Mouse (Mus musculus): ENCODE data around the gene Mrtfa. TPM values are rescaled to one million over a fixed set of nuclear protein-coding genes. Genes with fewer than 3 reads are reported as not detected.
A peak's percentile ranks its signal among the peaks of the same experiment; 100 is the strongest.

Mrtfa gene
- polyA plus RNA-seq, 1 experiment: 42.8 TPM

DNA sequence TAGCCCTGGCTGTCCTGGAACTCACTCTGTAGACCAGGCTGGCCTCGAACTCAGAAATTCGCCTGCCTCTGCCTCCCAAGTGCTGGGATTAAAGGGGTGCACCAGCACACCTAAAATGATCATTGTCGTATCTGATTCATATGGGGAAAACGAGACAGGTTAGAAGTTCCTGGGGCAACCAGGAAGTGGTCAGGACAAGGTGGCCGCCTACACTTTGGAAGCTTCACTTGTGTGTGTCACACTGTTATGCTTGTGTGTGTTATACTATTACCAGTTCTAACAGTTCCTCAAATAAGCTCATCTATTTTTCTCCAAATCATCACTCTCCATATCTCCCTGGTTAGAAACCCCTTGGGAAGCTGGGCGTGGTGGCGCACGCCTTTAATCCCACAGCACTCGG lies 110.2 kb downstream of the Mrtfa start:
- no peak for DNase-seq (ENCODE audit: low read depth)
- no peak for TF ChIP-seq POLR2A (IDR thresholded peaks at IDR 0.05; ENCODE audit: borderline replicate concordance, extremely low read depth, insufficient read depth, insufficient read length, poor library complexity, severe bottlenecking)

DNA sequence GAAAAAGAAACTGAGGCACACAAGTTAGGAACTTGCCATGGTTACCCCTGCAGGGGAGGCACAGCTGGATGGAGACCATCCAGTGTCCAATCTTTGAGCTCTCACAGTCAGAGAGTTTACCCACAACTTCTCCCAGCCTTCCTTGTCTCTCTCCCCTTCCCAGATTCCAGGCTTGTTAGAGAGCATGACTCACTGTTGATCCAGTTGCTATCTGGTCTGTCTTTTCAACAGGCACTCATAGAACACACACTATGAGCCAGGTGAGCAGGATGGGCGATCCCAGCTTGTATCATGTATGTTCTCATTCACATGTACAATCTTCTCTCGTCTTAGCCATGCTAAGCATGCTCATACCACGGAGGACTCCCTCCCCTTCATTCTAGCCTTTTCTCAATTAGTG lies 111.3 kb downstream of the Mrtfa start:
- DNase-seq (ENCODE audit: low read depth): no peak
- TF ChIP-seq POLR2A (IDR thresholded peaks at IDR 0.05; ENCODE audit: borderline replicate concordance, extremely low read depth, insufficient read depth, insufficient read length, poor library complexity, severe bottlenecking) (no peak), CTCF (IDR thresholded peaks at IDR 0.05; ENCODE audit: borderline replicate concordance, extremely low read depth, insufficient read depth, insufficient read length) (no peak)

DNA sequence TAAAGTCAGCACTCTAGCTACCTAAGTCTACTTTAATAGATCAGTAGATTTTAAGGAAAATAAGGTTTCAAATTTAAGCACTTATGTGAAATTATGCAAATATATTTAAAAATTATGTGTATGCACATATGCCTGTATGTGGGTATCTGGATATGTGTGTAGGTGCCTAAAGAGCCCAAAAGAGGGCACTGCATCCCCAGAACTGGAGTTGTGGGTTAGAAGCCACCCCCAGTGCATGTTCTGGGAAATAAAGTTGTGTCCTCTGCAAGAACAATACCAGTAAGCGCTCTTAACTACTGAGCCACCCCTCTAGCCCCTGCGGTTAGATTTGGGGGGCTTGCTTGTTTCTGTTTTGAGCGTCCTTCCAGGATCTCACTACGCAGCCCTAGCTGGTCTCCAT lies 113.0 kb downstream of the Mrtfa start:
- DNase-seq (ENCODE audit: low read depth): peak; percentile 14
- TF ChIP-seq CTCF (IDR thresholded peaks at IDR 0.05; ENCODE audit: borderline replicate concordance, extremely low read depth, insufficient read depth, insufficient read length) (peak; percentile 21; the same call in 1 of the 2 replicates), POLR2A (IDR thresholded peaks at IDR 0.05; ENCODE audit: borderline replicate concordance, extremely low read depth, insufficient read depth, insufficient read length, poor library complexity, severe bottlenecking) (no peak)

DNA sequence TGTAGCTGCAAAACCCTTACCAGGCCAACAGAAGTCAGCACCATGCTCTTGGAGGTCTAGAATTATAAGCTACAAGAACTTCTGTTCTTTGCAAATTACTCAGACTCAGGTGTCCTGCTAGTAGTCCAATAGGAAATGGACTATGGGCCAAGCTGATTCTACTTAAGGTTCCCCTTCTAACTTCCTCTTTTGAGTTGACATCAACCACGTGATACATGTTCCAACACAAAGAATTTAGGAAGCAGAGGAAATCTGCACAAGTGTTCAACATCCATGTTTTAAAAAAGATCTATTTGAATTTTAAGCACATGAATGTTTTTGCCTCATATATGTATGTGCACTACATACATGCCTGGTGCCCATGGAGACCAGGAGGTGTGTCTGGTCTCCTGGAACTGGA lies 116.0 kb downstream of the Mrtfa start:
- no peak for DNase-seq (ENCODE audit: low read depth)
- TF ChIP-seq CTCF (IDR thresholded peaks at IDR 0.05; ENCODE audit: borderline replicate concordance, extremely low read depth, insufficient read depth, insufficient read length): no peak
- no peak for TF ChIP-seq POLR2A (IDR thresholded peaks at IDR 0.05; ENCODE audit: borderline replicate concordance, extremely low read depth, insufficient read depth, insufficient read length, poor library complexity, severe bottlenecking)

DNA sequence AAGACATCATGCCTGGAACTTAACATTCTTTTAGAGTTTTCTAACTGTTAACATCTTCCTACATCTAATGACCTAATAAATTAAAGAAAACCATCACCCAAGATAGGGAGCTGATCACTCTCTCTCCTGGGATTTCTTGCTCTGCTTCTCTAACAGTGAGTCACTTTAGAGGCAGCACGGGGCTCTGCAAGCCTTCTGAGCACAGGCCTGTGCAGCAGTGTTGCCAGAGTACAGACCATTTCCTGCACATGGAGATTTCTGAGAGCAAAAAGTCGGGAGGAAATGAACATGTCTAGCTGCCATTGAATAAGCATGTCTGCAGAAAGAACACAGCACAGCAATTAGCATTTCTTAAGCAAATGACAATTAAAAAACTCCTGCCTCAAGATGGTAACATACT lies 116.8 kb downstream of the Mrtfa start:
- DNase-seq (ENCODE audit: low read depth): no peak
- TF ChIP-seq CTCF (IDR thresholded peaks at IDR 0.05; ENCODE audit: borderline replicate concordance, extremely low read depth, insufficient read depth, insufficient read length): no peak
- TF ChIP-seq POLR2A (IDR thresholded peaks at IDR 0.05; ENCODE audit: borderline replicate concordance, extremely low read depth, insufficient read depth, insufficient read length, poor library complexity, severe bottlenecking): no peak

DNA sequence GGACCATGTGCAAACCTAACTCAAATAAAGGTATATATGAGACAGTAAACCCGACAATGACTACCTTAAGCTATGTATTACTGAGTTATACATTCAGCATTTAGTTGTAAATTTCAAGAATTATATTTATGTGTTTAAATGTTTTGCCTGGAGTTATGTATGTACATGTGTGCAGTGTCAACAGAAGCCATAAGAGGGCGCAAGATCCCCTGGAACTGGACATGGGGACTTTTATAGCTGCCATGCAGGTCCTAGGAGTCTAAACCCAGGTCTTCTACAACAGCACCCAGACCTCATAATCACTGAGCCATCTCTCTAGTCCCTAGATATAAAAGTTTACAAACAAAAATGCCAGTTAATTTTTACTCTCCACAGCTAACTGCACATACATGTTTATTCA lies 117.8 kb downstream of the Mrtfa start:
- DNase-seq (ENCODE audit: low read depth): peak; percentile 30
- peak; percentile 50; the same call in 1 of the 2 replicates for TF ChIP-seq CTCF (IDR thresholded peaks at IDR 0.05; ENCODE audit: borderline replicate concordance, extremely low read depth, insufficient read depth, insufficient read length)
- no peak for TF ChIP-seq POLR2A (IDR thresholded peaks at IDR 0.05; ENCODE audit: borderline replicate concordance, extremely low read depth, insufficient read depth, insufficient read length, poor library complexity, severe bottlenecking)

DNA sequence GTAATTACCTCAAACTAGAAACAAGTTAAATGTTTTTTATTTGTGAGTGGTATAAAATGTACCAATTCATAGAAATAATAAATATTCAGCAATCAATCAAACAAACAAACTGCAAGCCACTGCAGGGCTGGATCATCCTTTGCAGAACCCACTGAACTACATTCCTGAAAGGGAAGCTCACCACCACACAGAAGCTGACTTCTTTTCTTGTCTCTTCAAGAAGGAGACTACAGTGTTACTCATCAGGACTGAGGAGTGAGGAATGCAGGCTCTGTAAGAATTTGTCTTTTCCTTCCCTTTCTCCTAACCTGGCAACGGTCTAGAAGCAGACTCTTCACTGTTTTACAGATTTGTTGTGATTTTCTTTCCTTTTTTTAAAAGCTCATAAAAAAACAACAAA lies 120.1 kb downstream of the Mrtfa start:
- TF ChIP-seq CTCF (IDR thresholded peaks at IDR 0.05; ENCODE audit: borderline replicate concordance, extremely low read depth, insufficient read depth, insufficient read length) (no peak), POLR2A (IDR thresholded peaks at IDR 0.05; ENCODE audit: borderline replicate concordance, extremely low read depth, insufficient read depth, insufficient read length, poor library complexity, severe bottlenecking) (no peak)
- no peak for DNase-seq (ENCODE audit: low read depth)

DNA sequence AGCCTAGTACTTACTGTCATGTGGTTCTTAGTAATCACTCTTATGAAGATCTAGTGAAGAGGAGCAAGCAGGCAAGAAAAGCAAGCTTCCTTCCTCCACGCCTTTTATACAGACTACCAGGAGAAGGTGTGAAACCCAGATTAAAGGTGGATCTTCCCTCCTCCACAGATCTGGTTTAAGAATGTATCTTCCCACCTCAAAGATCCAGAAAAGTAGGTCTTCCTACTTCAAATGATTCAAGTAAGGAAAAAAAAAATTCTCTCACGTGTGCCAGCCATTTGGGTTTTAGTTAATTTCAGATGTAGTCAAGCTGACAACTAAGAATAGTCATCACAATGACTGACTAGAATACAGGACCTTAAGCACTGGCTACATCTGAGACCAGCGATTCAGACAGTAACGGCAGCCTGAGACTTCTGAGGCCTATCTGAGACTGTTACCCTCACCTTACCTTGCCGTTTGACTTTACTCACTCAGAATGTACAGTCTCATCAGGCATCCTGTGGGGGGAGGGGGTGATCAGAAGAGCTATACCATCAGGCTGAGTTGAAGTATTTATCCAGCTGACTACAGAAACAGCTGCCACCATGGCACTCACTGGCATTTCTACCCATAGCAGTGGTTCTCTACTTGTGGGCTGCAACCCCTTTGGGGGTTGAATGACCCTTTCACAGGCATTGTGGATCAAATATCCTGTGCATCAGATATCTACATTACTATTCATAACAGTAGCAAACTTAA lies 121.7 kb downstream of the Mrtfa start:
- TF ChIP-seq POLR2A (IDR thresholded peaks at IDR 0.05; ENCODE audit: borderline replicate concordance, extremely low read depth, insufficient read depth, insufficient read length, poor library complexity, severe bottlenecking): no peak
- TF ChIP-seq CTCF (IDR thresholded peaks at IDR 0.05; ENCODE audit: borderline replicate concordance, extremely low read depth, insufficient read depth, insufficient read length): no peak
- DNase-seq (ENCODE audit: low read depth): no peak

DNA sequence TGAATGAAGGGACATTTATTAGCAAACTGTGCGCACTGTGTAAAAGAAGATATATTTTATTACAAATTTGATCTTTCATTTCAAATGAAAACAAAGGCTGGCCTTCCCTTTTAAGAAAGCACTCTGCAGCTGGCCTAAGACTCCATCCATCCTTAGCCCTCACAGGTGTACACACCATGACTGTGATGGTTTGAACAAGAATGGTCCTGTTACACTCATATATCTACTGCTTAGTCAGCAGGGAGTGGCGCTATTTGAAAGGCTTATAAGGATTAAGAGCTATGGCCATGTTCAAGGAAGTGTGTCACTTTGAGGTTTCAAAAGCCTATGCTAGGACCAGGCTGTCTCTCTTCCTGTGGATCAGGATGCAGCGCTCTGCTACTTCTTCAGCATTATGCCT lies 122.8 kb downstream of the Mrtfa start:
- DNase-seq (ENCODE audit: low read depth): no peak
- TF ChIP-seq CTCF (IDR thresholded peaks at IDR 0.05; ENCODE audit: borderline replicate concordance, extremely low read depth, insufficient read depth, insufficient read length) (no peak), POLR2A (IDR thresholded peaks at IDR 0.05; ENCODE audit: borderline replicate concordance, extremely low read depth, insufficient read depth, insufficient read length, poor library complexity, severe bottlenecking) (no peak)

DNA sequence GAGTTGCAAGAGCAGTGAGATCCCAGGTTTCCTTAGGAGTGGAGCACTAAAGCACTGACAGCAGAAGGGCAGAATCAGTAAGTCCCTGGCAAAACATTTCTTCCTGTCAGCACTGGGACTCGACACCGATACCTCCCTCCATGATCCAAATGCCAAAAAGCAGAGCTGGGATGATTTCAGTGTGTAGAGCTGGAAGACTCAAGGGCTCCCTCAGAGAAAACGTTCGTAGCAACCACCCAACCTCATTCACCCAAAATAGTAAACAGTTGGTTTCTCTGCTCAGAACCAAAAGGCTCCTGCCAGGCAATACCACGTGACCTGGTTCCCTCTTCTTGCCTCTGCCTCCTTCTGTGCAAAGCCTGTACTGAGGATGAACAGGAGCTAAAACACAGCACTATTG lies 123.6 kb downstream of the Mrtfa start:
- no peak for TF ChIP-seq CTCF (IDR thresholded peaks at IDR 0.05; ENCODE audit: borderline replicate concordance, extremely low read depth, insufficient read depth, insufficient read length)
- TF ChIP-seq POLR2A (IDR thresholded peaks at IDR 0.05; ENCODE audit: borderline replicate concordance, extremely low read depth, insufficient read depth, insufficient read length, poor library complexity, severe bottlenecking): no peak

DNA sequence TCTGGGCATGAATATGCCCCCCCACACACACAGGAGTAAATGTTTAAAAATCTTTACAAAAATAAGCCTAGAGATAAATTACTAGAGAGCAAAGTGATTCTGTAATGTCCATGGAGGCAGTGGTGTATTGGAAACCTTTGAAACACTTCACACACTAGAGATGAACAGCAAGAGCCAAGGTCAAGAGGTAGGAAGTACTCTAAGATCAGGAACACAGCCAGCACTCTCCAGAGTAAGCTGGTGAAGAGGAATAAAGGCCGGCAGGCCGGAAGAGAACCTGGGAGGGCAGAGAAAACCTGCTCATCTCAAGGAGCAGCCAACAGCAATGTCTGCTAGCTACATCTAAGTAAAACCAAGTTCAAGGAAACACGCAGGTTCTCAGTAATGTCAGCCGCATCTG lies 125.9 kb downstream of the Mrtfa start:
- TF ChIP-seq POLR2A (IDR thresholded peaks at IDR 0.05; ENCODE audit: borderline replicate concordance, extremely low read depth, insufficient read depth, insufficient read length, poor library complexity, severe bottlenecking) (no peak), CTCF (IDR thresholded peaks at IDR 0.05; ENCODE audit: borderline replicate concordance, extremely low read depth, insufficient read depth, insufficient read length) (no peak)
- no peak for DNase-seq (ENCODE audit: low read depth)

More for the DNA sequence above, 123.6 kb downstream of the Mrtfa start:
- no peak for DNase-seq (ENCODE audit: low read depth)

DNA sequence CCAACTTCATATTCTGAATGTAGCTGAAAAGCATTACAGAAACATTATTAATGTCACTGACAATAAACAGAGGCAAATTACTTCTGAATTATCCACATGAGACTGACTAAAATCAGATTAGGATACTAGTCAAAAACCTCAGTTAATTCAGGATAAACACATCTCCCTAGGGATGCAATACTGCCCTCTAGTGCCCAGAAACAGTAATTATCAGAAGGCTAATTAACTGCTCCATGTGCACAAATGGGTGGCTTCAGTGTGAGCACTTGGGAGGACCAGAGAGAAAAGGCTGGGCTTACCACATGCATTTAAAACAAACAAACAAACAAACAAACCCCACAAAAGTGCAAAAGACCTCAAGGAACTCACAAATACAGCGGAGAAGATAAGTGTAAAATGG lies 126.4 kb downstream of the Mrtfa start:
- TF ChIP-seq POLR2A (IDR thresholded peaks at IDR 0.05; ENCODE audit: borderline replicate concordance, extremely low read depth, insufficient read depth, insufficient read length, poor library complexity, severe bottlenecking): no peak
- TF ChIP-seq CTCF (IDR thresholded peaks at IDR 0.05; ENCODE audit: borderline replicate concordance, extremely low read depth, insufficient read depth, insufficient read length): peak; percentile 52; the same call in 1 of the 2 replicates
- DNase-seq (ENCODE audit: low read depth): peak; percentile 65
